Mouse (Mus musculus): ENCODE results near the gene Tldc2.
A peak's percentile ranks its signal among the peaks of the same experiment; 100 is the strongest.

The Tldc2 gene

GRCm38 (mm10) chr2:157086796-157087195 lies at the start of gene Tldc2:
TSS of gene Tldc2 (plus strand) at chr2:157087055.
- DNase-seq (ENCODE audit: low read depth, low spot score) = no peak

GRCm38 (mm10) chr2:157037303-157037702 lies 49.6 kb upstream of the Tldc2 start:
- no peak for DNase-seq (ENCODE audit: low read depth, low spot score)

- no peak for DNase-seq (ENCODE audit: low read depth, low spot score)
These were observed 46.8 kb upstream of the Tldc2 start for GRCm38 (mm10) chr2:157039900-157040648.

GRCm38 (mm10) chr2:157040649-157041046 lies 46.2 kb upstream of the Tldc2 start:
- no peak for DNase-seq (ENCODE audit: low read depth, low spot score)

GRCm38 (mm10) chr2:157041421-157041820 lies 45.4 kb upstream of the Tldc2 start:
- no peak for DNase-seq (ENCODE audit: low read depth, low spot score)

GRCm38 (mm10) chr2:157043556-157043955 lies 43.3 kb upstream of the Tldc2 start:
- no peak for DNase-seq (ENCODE audit: low read depth, low spot score)

- DNase-seq (ENCODE audit: low read depth, low spot score) = peak; percentile 62
These were observed 42.9 kb upstream of the Tldc2 start for GRCm38 (mm10) chr2:157043987-157044386.

- DNase-seq (ENCODE audit: low read depth, low spot score) = no peak
These were observed 40.9 kb upstream of the Tldc2 start for GRCm38 (mm10) chr2:157045932-157046331.

GRCm38 (mm10) chr2:157046956-157047355 lies 39.9 kb upstream of the Tldc2 start:
- DNase-seq (ENCODE audit: low read depth, low spot score) = no peak

- no peak for DNase-seq (ENCODE audit: low read depth, low spot score)
These were observed 38.3 kb upstream of the Tldc2 start for GRCm38 (mm10) chr2:157048395-157049181.

GRCm38 (mm10) chr2:157049831-157050243 lies 37.0 kb upstream of the Tldc2 start:
- DNase-seq (ENCODE audit: low read depth, low spot score) = no peak

GRCm38 (mm10) chr2:157052448-157052847 lies 34.4 kb upstream of the Tldc2 start:
- DNase-seq (ENCODE audit: low read depth, low spot score) = no peak

GRCm38 (mm10) chr2:157053124-157053523 lies 33.7 kb upstream of the Tldc2 start:
- no peak for DNase-seq (ENCODE audit: low read depth, low spot score)

- peak; percentile 40 for DNase-seq (ENCODE audit: low read depth, low spot score)
These were observed 33.1 kb upstream of the Tldc2 start for GRCm38 (mm10) chr2:157053787-157054186.

GRCm38 (mm10) chr2:157054297-157054696 lies 32.6 kb upstream of the Tldc2 start:
- peak; percentile 68 for DNase-seq (ENCODE audit: low read depth, low spot score)

GRCm38 (mm10) chr2:157054816-157055215 lies 32.0 kb upstream of the Tldc2 start:
- peak; percentile 34 for DNase-seq (ENCODE audit: low read depth, low spot score)

GRCm38 (mm10) chr2:157055721-157056120 lies 31.1 kb upstream of the Tldc2 start:
- DNase-seq (ENCODE audit: low read depth, low spot score) = no peak

GRCm38 (mm10) chr2:157057186-157057585 lies 29.7 kb upstream of the Tldc2 start:
- DNase-seq (ENCODE audit: low read depth, low spot score) = no peak

- DNase-seq (ENCODE audit: low read depth, low spot score) = no peak
These were observed 29.1 kb upstream of the Tldc2 start for GRCm38 (mm10) chr2:157057758-157058157.

- no peak for DNase-seq (ENCODE audit: low read depth, low spot score)
These were observed 28.4 kb upstream of the Tldc2 start for GRCm38 (mm10) chr2:157058342-157058998.

- DNase-seq (ENCODE audit: low read depth, low spot score) = no peak
These were observed 27.7 kb upstream of the Tldc2 start for GRCm38 (mm10) chr2:157059166-157059565.

GRCm38 (mm10) chr2:157060037-157060436 lies 26.8 kb upstream of the Tldc2 start:
- no peak for DNase-seq (ENCODE audit: low read depth, low spot score)

Data from 3T3-L1 (cell line).